Mouse (Mus musculus) erythroid progenitor cell, adult 5-6 weeks (primary cell): ENCODE measurements around the gene Utrn. TPM values are rescaled to one million over a fixed set of nuclear protein-coding genes. Genes with fewer than 3 reads are reported as not detected.

ENCODE experiments used
- ATAC-seq: replicated peaks from 2 replicates; pipeline ENCODE4 v1.8.0; 2016; ENCODE audit warnings: moderate number of reproducible peaks, mild to moderate bottlenecking, moderate TSS enrichment, inconsistent platforms; ENCODE audit not compliant: poor library complexity, low FRiP score, severe bottlenecking
- total RNA-seq, 2 experiments: library from RNA; stranded (forward) in 1 of 2; stranded (reverse) in 1 of 2; fragments of 150-400 nt in 1 of 2; fragments of 186-747, 209-891 nt in 1 of 2; gene quantifications; 2 replicates each; pipeline versions ENCODE4 v1.2.3 to v1.2.4; 2015 to 2017; ENCODE audit warnings: low replicate concordance in 2 of 2

The Utrn gene
- total RNA-seq, 2 experiments from 2014 or later = 6.3 to 23.5 TPM

DNA sequence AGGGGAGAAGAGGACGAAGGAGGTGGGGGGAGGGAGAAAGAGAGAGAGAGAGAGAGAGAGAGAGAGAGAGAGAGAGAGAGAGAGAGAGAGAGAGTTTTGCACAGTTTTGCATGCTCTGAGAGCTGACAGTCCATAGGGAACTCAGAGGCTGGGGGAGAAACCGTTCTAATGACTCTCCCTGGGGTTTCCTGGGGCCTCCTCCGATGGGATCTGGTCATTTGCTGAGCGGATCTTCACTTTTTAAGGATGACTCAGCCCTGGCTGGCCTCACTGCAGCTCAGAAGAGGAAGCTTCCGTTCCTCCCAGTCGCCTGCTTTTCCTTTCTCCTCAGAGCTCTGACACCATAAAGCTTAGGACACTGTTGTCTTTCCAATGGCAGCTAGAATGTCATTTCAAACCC lies 295.6 kb downstream of the Utrn start:
- no peak for ATAC-seq

- no peak for ATAC-seq
Measured at GRCm38 (mm10) chr10:12572759-12573158, 296.4 kb downstream of the Utrn start.

GRCm38 (mm10) chr10:12564425-12564824 lies 304.7 kb downstream of the Utrn start:
- ATAC-seq = no peak

GRCm38 (mm10) chr10:12558810-12559209 lies 310.4 kb downstream of the Utrn start:
- ATAC-seq = no peak

- no peak for ATAC-seq
Measured at GRCm38 (mm10) chr10:12554090-12554718, 315.0 kb downstream of the Utrn start.

GRCm38 (mm10) chr10:12552890-12553278 lies 316.3 kb downstream of the Utrn start:
- no peak for ATAC-seq

DNA sequence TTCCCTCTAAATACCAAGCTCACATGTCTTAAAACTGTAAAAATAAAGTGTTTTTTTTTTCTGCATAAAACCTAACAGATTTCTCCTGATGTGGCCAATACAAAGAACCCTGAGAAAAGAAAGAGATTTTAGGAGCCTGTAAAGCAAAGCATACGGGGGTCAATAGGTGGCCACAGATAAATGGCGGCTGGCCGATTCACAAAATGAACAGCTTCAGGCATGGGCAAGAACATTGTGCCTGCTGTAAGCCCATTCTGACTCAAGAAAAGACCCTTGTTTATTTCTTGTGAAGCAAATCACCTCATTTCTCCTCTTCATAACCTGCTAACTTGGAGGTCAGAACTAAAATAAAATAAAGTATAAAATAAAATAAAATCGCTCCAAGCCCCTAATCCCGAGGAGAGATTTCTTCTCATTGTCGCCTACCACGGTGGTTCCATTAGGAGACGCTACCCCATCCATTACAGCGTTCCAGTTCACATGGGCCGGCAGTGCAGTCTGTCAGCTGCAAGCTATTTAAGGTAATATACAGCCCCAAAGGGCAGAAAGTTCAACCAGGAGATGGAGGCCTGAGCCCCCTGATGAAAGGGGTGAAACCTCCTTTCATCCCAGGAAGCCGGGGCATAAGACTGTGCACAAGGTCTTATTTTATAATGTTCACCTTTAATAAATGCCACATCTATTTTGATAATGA lies 316.8 kb downstream of the Utrn start:
- ATAC-seq = no peak

DNA sequence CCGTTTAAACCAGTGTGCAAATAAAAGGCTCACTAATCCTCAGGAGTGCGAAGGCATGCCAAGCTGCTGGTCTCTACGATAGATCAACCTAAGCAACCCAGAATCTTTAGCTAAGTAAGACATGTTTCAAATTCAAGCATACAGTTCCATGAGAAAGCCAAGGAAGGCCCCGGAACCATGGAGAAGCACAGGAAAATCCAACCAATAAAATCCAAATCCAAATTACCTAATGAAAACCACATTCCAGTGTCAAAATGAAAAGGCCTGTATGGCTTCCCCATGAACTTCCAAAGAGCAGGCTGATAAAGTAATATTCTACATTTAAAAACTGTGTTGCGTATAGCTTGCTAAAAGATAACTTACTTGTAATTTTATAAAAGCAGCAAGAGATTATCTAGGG lies 317.4 kb downstream of the Utrn start:
- ATAC-seq = no peak

DNA sequence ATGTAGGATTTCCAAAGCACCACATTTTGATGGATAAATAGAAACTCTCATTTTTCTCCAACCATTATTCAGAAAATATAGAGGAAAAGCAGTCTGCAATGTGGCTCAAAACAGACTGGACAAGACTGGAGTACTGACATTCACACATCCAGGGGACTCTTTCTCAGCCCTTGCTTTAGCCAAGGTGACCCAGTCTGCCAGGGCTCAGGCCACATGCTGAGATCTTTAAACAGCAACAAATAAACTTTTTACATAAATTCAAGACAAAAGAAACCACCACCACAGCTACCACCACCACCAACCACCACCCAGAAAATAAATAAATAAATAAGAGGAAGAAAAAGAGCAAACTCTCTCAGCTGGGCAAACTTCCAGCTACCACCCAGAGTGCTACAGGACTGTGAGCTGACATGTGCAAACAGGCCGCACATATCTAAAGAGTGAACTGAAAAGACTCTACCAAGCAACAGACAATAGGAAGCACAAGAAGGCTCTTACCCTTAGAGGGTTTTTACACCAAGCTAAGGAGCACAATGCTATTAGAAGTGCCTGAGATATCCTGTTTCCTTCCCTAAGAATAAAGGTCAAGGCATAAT lies 319.1 kb downstream of the Utrn start:
- ATAC-seq = no peak

DNA sequence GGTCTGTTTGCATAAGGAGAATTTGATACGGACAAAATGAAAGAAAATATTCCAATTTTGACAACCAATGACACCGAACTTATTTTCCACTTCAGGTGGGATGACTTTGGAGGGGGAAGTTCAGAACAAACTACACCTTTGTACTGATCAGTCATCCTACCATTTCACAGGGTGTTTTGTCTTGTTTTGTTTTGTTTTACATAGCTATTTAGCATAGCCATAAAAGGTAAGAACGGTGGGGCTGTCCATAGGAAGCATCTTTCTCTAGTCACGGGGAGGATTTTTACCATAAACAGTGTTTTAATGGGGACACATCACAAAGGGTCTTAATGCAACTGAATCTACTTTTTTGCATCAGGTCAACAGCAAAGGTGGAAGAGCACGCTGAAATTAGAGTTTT lies 319.9 kb downstream of the Utrn start:
- no peak for ATAC-seq

GRCm38 (mm10) chr10:12548616-12549084 lies 320.5 kb downstream of the Utrn start:
- no peak for ATAC-seq

DNA sequence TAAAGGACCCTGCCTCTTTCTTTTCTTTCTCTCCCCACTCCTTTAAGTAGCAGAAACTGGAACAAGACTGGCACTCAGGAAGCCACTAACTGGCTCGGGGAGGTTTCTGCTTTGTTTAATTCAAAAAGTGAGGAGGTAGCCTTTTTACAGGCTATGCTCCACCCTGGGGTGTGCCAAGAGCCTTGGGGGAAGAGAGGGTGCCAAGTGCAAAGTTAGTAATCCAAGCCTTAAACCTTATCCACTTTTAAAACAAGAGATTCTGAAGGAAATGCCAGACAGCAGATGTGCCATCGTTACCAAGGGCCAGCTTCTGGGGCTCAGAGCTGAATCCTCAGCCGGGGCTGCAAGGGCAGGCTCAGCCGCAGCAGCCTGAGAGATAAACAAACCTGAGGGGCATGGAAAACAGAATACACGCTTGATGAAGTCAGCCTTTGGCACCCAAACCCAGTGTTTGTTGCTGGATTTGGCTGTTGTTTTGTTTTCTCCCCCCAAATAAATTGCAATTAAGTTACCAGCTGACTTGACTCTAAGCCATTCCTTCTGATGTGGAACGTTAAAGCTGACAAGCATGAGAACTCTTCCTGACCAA lies 322.0 kb downstream of the Utrn start:
- ATAC-seq = no peak

- ATAC-seq = no peak
Measured at GRCm38 (mm10) chr10:12545440-12545839, 323.7 kb downstream of the Utrn start.

- ATAC-seq = no peak
Measured at GRCm38 (mm10) chr10:12541757-12542156, 327.4 kb downstream of the Utrn start.

DNA sequence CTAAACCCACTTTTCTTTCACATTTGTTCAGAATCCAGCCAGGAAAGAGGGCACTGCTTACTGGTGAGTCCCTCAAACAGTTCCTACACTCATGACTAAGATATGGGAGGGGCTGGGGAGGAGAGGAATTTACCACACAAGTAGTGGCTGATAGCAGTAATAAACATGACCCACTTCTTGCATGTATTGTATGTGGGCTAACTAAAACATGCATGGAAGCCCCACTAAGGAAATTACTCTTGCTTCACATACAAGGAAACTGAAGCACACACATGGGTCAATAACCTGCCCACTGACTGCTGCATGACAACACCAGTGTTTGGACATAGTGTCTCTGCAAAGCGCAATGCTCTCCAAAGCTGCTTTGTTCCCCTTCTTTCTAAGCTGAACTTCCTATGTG lies 333.9 kb downstream of the Utrn start:
- no peak for ATAC-seq

DNA sequence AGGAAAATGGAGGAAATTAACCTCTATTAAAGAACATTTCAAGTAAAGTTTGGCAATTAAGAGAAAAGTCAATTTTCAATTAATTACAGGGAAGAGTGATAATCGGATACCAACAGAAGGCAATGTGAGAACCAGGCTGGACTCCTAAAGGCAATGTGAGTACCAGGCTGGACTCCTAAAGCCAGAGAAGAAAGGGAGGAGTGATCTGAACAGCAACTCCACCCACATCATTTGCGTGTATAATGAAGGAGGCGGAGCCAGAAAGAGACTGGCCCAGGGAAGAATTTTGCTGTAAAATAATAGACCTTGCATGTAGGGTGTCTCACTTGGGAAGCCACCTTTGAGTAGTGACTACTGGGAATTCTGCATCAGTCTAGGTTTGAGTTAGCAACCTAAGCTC lies 334.4 kb downstream of the Utrn start:
- no peak for ATAC-seq

DNA sequence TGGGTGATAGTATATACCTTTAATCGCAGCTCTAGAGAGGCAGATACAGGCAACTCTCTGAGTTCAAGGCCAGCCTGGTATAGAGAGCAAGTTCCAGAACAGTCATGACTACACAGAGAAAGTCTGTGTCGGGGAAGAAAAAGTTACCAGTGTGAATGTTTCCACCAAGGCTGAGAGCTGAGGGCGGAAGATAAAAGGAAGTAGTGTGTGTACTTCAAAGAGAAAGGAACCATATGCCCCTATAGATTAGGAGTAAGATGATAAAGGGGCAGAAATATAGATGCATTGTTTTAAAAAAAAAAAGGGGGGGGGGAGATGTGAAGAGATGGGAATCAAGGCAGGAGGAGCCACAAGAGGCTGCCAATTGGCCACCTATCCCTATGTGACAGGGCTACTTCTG lies 334.9 kb downstream of the Utrn start:
- no peak for ATAC-seq

GRCm38 (mm10) chr10:12522078-12522477 lies 347.1 kb downstream of the Utrn start:
- ATAC-seq = no peak

GRCm38 (mm10) chr10:12518162-12518561 lies 351.0 kb downstream of the Utrn start:
- no peak for ATAC-seq

DNA sequence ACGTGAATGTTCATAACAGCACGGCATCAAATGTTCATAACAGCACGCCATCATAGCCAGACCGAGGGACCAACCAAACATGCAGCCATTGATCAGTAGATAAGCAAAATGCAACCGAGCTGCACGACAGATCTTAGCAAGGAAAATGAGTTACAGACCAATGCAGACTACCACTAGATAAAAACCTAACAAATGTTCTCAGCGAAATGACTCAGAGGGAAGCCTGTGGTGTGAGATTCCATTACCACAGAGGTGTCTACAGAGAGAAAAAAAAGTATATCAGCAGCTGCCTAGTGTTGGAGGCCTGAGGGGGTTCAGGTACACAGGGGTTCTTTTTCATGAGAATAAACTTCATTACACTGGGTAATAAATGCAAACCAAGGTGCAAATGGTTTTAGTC lies 363.6 kb downstream of the Utrn start:
- ATAC-seq = no peak

DNA sequence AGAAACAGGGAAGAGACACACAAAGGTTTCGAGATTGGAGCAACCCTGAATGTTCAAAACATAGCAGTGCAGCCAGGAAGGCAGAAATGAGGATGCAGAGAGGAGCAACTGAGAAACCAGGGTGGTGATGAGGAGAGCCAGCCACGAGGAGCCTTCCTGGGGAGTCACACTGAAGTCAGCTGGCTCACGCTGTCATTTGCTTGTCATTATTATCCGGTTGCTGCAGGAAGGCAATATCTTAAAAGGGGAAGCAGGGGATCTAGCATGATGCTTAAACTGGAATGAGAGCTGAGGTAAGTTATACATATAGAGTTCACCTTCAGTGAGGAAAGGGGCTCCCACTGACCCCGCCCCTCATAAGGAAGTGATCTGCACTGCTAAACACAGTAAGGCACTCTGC lies 368.7 kb downstream of the Utrn start:
- ATAC-seq = no peak
